Mouse (Mus musculus) ES-Bruce4 (cell line): ENCODE data around the gene Tagap1.
"Not testable (repeated sequence)": the region's sequence is repeated elsewhere in the genome, so short reads cannot be mapped to it uniquely, and the experiment has no call there.

Experiments
- CTCF ChIP-seq: IDR thresholded peaks from one replicate; pipeline ENCODE4 v1.8.1; 2011; ENCODE audit warnings: low read depth, low read length
- EP300 ChIP-seq: IDR thresholded peaks from 2 replicates; pipeline ENCODE4 v1.6.1; 2011; ENCODE audit warnings: low read depth, low read length; ENCODE audit not compliant: insufficient read depth
- POLR2A ChIP-seq: IDR thresholded peaks from one replicate; pipeline ENCODE4 v1.8.1; 2011; ENCODE audit warnings: low read length; ENCODE audit not compliant: insufficient read depth

GRCm38 (mm10) chr17:6967673-6968072 lies 6.7 kb upstream of the Tagap1 start:
- not testable (repeated sequence) for TF ChIP-seq POLR2A, CTCF, EP300
